Mouse (Mus musculus): ENCODE data around the gene Glmn. TPM values are rescaled to one million over a fixed set of nuclear protein-coding genes. Genes with fewer than 3 reads are reported as not detected.

Gene Glmn
- 92.9 TPM for polyA plus RNA-seq (2014; fragmentation: Illumina TruSeq; extraction: RNeasy Lipid Tissue Mini Kit (QIAGEN cat#74804); ENCODE audit: low read depth, low replicate concordance)

DNA sequence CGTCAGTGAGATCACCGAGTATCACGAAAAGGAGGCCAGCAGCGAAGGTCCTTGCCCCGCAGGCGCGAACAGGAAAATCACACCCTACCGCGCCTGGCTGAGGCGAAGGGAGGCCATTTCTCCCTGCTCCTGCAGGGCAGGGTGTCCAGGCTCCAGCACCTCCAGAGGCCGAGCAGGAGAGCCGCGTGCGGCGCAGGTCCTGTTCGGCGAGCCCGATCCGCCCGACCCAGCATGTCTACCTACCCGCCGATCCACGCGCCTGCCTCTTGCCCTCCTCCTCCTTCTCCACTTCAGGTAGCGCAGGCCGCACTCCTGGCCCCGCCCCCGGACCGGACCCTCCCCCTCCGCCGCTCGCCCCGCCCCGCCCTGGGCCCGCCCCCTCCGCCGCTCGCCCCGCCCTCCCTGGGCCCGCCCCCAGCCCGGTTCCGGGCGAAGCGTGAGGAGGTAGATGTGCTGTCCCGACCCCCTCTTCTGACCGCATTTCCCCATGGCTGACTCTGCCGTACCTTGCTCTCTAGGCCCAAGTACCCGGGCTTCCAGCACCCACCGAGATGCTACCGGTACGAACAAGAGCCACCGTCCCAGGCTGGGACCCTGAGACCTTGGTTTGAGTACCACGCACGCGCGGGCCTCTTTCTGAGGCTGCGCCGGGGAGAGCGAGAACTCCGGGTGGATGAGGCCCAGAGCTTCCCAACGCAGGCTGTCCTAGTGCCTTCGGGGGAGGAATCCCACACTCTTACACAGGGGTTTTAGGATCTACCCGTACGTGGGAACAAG, at the start of gene Glmn, which contains the start of gene Rpap2:
Gene Glmn (minus strand): TSS at position 588 of the 777 bp plus-strand sequence.
Gene Rpap2 (plus strand): TSS at position 73 of the 777 bp plus-strand sequence.

GRCm38 (mm10) chr5:107534581-107534980, 63.1 kb downstream of the Glmn start, which contains the start of gene 1700028K03Rik:
1700028K03Rik (plus strand) TSS chr5:107534709.

GRCm38 (mm10) chr5:107507321-107507720, 90.4 kb downstream of the Glmn start, which contains the start of gene Gm42669:
Gm42669 (plus strand) TSS chr5:107507621.

Other genes starting within 250 kb of the Glmn start
- gene Ephx4, start 195.2 kb downstream of the Glmn start, polyA plus RNA-seq (2014; fragmentation: Illumina TruSeq; extraction: RNeasy Lipid Tissue Mini Kit (QIAGEN cat#74804); ENCODE audit: low read depth, low replicate concordance), result 8.2 TPM
- 214 TPM for gene Lpcat2b, start 166.3 kb downstream of the Glmn start, polyA plus RNA-seq (2014; fragmentation: Illumina TruSeq; extraction: RNeasy Lipid Tissue Mini Kit (QIAGEN cat#74804); ENCODE audit: low read depth, low replicate concordance)
- 21.0 TPM for gene Btbd8, start 159.9 kb downstream of the Glmn start, polyA plus RNA-seq (2014; fragmentation: Illumina TruSeq; extraction: RNeasy Lipid Tissue Mini Kit (QIAGEN cat#74804); ENCODE audit: low read depth, low replicate concordance)
- gene Gm42669, start 90.3 kb downstream of the Glmn start, polyA plus RNA-seq (2014; fragmentation: Illumina TruSeq; extraction: RNeasy Lipid Tissue Mini Kit (QIAGEN cat#74804); ENCODE audit: low read depth, low replicate concordance), result 1.7 TPM
- gene 1700028K03Rik, start 63.2 kb downstream of the Glmn start, polyA plus RNA-seq (2014; fragmentation: Illumina TruSeq; extraction: RNeasy Lipid Tissue Mini Kit (QIAGEN cat#74804); ENCODE audit: low read depth, low replicate concordance), result 60.9 TPM
- gene Rpap2, start 515 bp downstream of the Glmn start, polyA plus RNA-seq (2014; fragmentation: Illumina TruSeq; extraction: RNeasy Lipid Tissue Mini Kit (QIAGEN cat#74804); ENCODE audit: low read depth, low replicate concordance), result 45.5 TPM
- 1.2 TPM for gene Gfi1, start 128.1 kb upstream of the Glmn start, polyA plus RNA-seq (2014; fragmentation: Illumina TruSeq; extraction: RNeasy Lipid Tissue Mini Kit (QIAGEN cat#74804); ENCODE audit: low read depth, low replicate concordance)
- 614 TPM for gene Ube2d2b, start 232.2 kb upstream of the Glmn start, polyA plus RNA-seq (2014; fragmentation: Illumina TruSeq; extraction: RNeasy Lipid Tissue Mini Kit (QIAGEN cat#74804); ENCODE audit: low read depth, low replicate concordance)